Mouse (Mus musculus) E14TG2a.4 (cell line): ENCODE data around the gene Ccdc9.
"Not testable (repeated sequence)": the region's sequence is repeated elsewhere in the genome, so short reads cannot be mapped to it uniquely, and the experiment has no call there.

ENCODE experiments used
- H3K27me3 ChIP-seq: 2 replicates; pipeline ENCODE4 v1.6.1; 2014; ENCODE audit warnings: low read length, control low read depth; ENCODE audit not compliant: insufficient read depth
- H3K36me3 ChIP-seq: 2 replicates; pipeline ENCODE4 v1.6.1; 2014; ENCODE audit warnings: low read length, control low read depth; ENCODE audit not compliant: insufficient read depth
- H3K4me1 ChIP-seq: replicated peaks from 2 replicates; pipeline ENCODE4 v1.6.1; 2014; ENCODE audit warnings: low read depth, low read length, control low read depth
- H3K4me3 ChIP-seq: replicated peaks from 2 replicates; pipeline ENCODE4 v1.5.1; 2014; ENCODE audit warnings: mild to moderate bottlenecking, low read length
- H3K9me3 ChIP-seq: 2 replicates; pipeline ENCODE4 v1.6.1; 2014; ENCODE audit warnings: low read length, control low read depth
- CTCF ChIP-seq: conservative IDR thresholded peaks from 2 replicates; pipeline ENCODE4 v1.5.1; 2014; ENCODE audit warnings: low read length
- NANOG ChIP-seq: IDR thresholded peaks from 2 replicates; pipeline ENCODE4 v1.6.1; 2014; ENCODE audit warnings: borderline replicate concordance, low read length, mixed read lengths
- POU5F1 ChIP-seq: IDR thresholded peaks from 2 replicates; pipeline ENCODE4 v1.6.1; 2014; ENCODE audit warnings: low read length, borderline replicate concordance

Ccdc9 gene

GRCm38 (mm10) chr7:16282334-16282733 is 4.3 kb downstream of the Ccdc9 start:
- TF ChIP-seq POU5F1 (no peak), NANOG (no peak), CTCF (no peak)
- H3K36me3 ChIP-seq: peaks cover 66% of the 10 kb centered on the region
- no peaks in the 10 kb centered on the region for H3K9me3 ChIP-seq
- H3K4me3 ChIP-seq: no peak overlapping the region
- peaks cover 3% of the 10 kb centered on the region; the same call in 1 of the 2 replicates for H3K27me3 ChIP-seq
- H3K4me1 ChIP-seq: peaks cover 52% of the 10 kb centered on the region

- H3K9me3 ChIP-seq: no peaks in the 10 kb centered on the region
- TF ChIP-seq NANOG (no peak), POU5F1 (no peak), CTCF (no peak)
- peaks cover 82% of the 10 kb centered on the region for H3K36me3 ChIP-seq
- peaks cover 52% of the 10 kb centered on the region for H3K4me1 ChIP-seq
- H3K27me3 ChIP-seq: peaks cover 3% of the 10 kb centered on the region; the same call in 1 of the 2 replicates
- peak overlapping the region; percentile 53 for H3K4me3 ChIP-seq
Measured at GRCm38 (mm10) chr7:16280721-16281120, 5.9 kb downstream of the Ccdc9 start.

- H3K9me3 ChIP-seq: no peaks in the 10 kb centered on the region
- H3K4me1 ChIP-seq: peaks cover 39% of the 10 kb centered on the region
- TF ChIP-seq POU5F1 (no peak), NANOG (no peak), CTCF (no peak)
- peaks cover 23% of the 10 kb centered on the region for H3K27me3 ChIP-seq
- peak overlapping the region; percentile 90; the same call in 1 of the 2 replicates for H3K4me3 ChIP-seq
- H3K36me3 ChIP-seq: peaks cover 49% of the 10 kb centered on the region
Measured at GRCm38 (mm10) chr7:16274922-16275890, 11.4 kb downstream of the Ccdc9 start.

- H3K36me3 ChIP-seq: peaks cover 38% of the 10 kb centered on the region
- H3K4me1 ChIP-seq: peaks cover 32% of the 10 kb centered on the region
- peaks cover 32% of the 10 kb centered on the region for H3K27me3 ChIP-seq
- H3K4me3 ChIP-seq: peak overlapping the region; percentile 90
- no peaks in the 10 kb centered on the region for H3K9me3 ChIP-seq
- TF ChIP-seq POU5F1: no peak
- TF ChIP-seq CTCF: no peak
- TF ChIP-seq NANOG: no peak
Measured at GRCm38 (mm10) chr7:16273766-16274140, 12.8 kb downstream of the Ccdc9 start.

- peaks cover 34% of the 10 kb centered on the region for H3K27me3 ChIP-seq
- peaks cover 33% of the 10 kb centered on the region for H3K36me3 ChIP-seq
- H3K4me1 ChIP-seq: peaks cover 26% of the 10 kb centered on the region
- H3K4me3 ChIP-seq: peak within 1 kb of the TSS; percentile 90
- TF ChIP-seq CTCF (no peak), NANOG (no peak), POU5F1 (no peak)
- H3K9me3 ChIP-seq: no peaks in the 10 kb centered on the region
Measured at GRCm38 (mm10) chr7:16273081-16273765, 13.4 kb downstream of the Ccdc9 start, which contains the start of gene Inafm1. Gene Inafm1, minus strand, starts transcription at chr7:16273617.

GRCm38 (mm10) chr7:16272681-16273080 is 13.9 kb downstream of the Ccdc9 start:
- peaks cover 36% of the 10 kb centered on the region for H3K27me3 ChIP-seq
- H3K4me3 ChIP-seq: peak overlapping the region; percentile 90
- peaks cover 25% of the 10 kb centered on the region for H3K4me1 ChIP-seq
- H3K9me3 ChIP-seq: no peaks in the 10 kb centered on the region
- peaks cover 28% of the 10 kb centered on the region for H3K36me3 ChIP-seq
- no peak for TF ChIP-seq CTCF
- TF ChIP-seq NANOG: no peak
- TF ChIP-seq POU5F1: no peak

- Histone ChIP-seq H3K36me3 (peaks cover 12% of the 10 kb centered on the region), H3K4me1 (peaks cover 25% of the 10 kb centered on the region), H3K4me3 (no peak overlapping the region), H3K27me3 (peaks cover 36% of the 10 kb centered on the region), H3K9me3 (no peaks in the 10 kb centered on the region)
- TF ChIP-seq NANOG (no peak), CTCF (no peak), POU5F1 (no peak)
Measured at GRCm38 (mm10) chr7:16271139-16271538, 15.5 kb downstream of the Ccdc9 start.

- H3K4me1 ChIP-seq, H3K36me3 ChIP-seq, H3K4me3 ChIP-seq: not testable (repeated sequence)
- Histone ChIP-seq H3K9me3 (peaks cover 22% of the 10 kb centered on the region), H3K27me3 (peaks cover 26% of the 10 kb centered on the region)
Measured at GRCm38 (mm10) chr7:16266593-16266992, 20.0 kb downstream of the Ccdc9 start.
